In genomic region chrX:104200388-104200735, GRCm38 (mm10) we compare ENCODE assay signal across 7 mouse cellular contexts. TPM values are rescaled to one million over a fixed set of nuclear protein-coding genes. Genes with fewer than 3 reads are reported as not detected.
A peak's percentile ranks its signal among the peaks of the same experiment; 100 is the strongest.
DNase-seq lines count a peak whose midpoint lies in the region; ATAC-seq lines count a peak whose summit lies in the region.

No protein-coding gene starts in this region.

- peak; percentile 73 for ATAC-seq in hindbrain, embryonic 12.5 days (ENCODE audit: low FRiP score)
- ATAC-seq in neural tube, embryonic 11.5 days (ENCODE audit: insufficient read depth, low FRiP score, low TSS enrichment), result no peak; the same call in none of the 2 replicates

- peak overlapping the region; percentile 91 for H3K27ac ChIP-seq in hindbrain, embryonic 12.5 days
- peak overlapping the region; percentile 11; the same call in 1 of the 2 replicates for H3K27ac ChIP-seq in neural tube, embryonic 11.5 days (ENCODE audit: low read depth, low read length)

- peaks cover 61% of the 10 kb centered on the region for H3K27me3 ChIP-seq in hindbrain, embryonic 12.5 days
- peaks cover 13% of the 10 kb centered on the region; the same call in 1 of the 2 replicates for H3K27me3 ChIP-seq in neural tube, embryonic 11.5 days (ENCODE audit: control insufficient read depth, insufficient read depth, low read length)

- peak overlapping the region; percentile 74 for H3K9ac ChIP-seq in hindbrain, embryonic 12.5 days
- H3K9ac ChIP-seq in neural tube, embryonic 11.5 days (ENCODE audit: low read length), result peak overlapping the region; percentile 61

- no peaks in the 10 kb centered on the region; the same call in 1 of the 2 replicates for H3K9me3 ChIP-seq in hindbrain, embryonic 12.5 days (replicated peaks)
- H3K9me3 ChIP-seq in neural tube, embryonic 11.5 days (ENCODE audit: control insufficient read depth, low read length), result no peaks in the 10 kb centered on the region; the same call in 1 of the 2 replicates

- intact Hi-C loops in left cerebral cortex, postnatal 36 days (cut with DNase I), result loop anchor here (5.0 kb wide), 1 partner anchor 212 kb away; the partner anchor contains the start of gene Abcb7

- H3K4me3 ChIP-seq in hindbrain, embryonic 12.5 days, result peak overlapping the region; percentile 56
- peak overlapping the region; percentile 51 for H3K4me3 ChIP-seq in neural tube, embryonic 11.5 days (ENCODE audit: low read depth, low read length)

- no peaks in the 10 kb centered on the region for H3K4me1 ChIP-seq in hindbrain, embryonic 12.5 days
- no peaks in the 10 kb centered on the region for H3K4me1 ChIP-seq in neural tube, embryonic 11.5 days (ENCODE audit: control insufficient read depth, insufficient read depth, low read length)

- peak overlapping the region; percentile 59 for H3K4me2 ChIP-seq in hindbrain, embryonic 12.5 days (replicated peaks)
- peak overlapping the region; percentile 63 for H3K4me2 ChIP-seq in neural tube, embryonic 11.5 days (ENCODE audit: low read depth)

- no peaks in the 10 kb centered on the region for H3K36me3 ChIP-seq in hindbrain, embryonic 12.5 days
- H3K36me3 ChIP-seq in neural tube, embryonic 11.5 days (ENCODE audit: control insufficient read depth, insufficient read depth, low read length), result no peaks in the 10 kb centered on the region

- WGBS in hindbrain, embryonic 12.5 days, result 27% methylated on average over 17 of the region's 37 CpGs
- 14% methylated on average over 10 of the region's 37 CpGs for WGBS in neural tube, embryonic 11.5 days

- peak; percentile 39 for DNase-seq in right cerebral cortex, adult 18-20 months
- DNase-seq in right cerebral cortex, postnatal 4 days, result no peak
- DNase-seq in embryo, embryonic 9.5 days (ENCODE audit: extremely low spot score), result peak; percentile 43
- peak; percentile 51 to 60 for DNase-seq in left cerebral cortex, postnatal 36 days (ENCODE audit: low spot score in 2 of 2)
- DNase-seq in neural tube, embryonic 11.5 days (ENCODE audit: low spot score), result peak; percentile 46
- DNase-seq in ovary, adult 18-20 months (ENCODE audit: low spot score), result no peak

RNA-seq across cellular contexts. Expression of gene Nexmif, which starts 0.6 kb away (rescaled TPM):
- 4.6 and 5.5 TPM in 2 replicates for polyA plus RNA-seq in hindbrain, embryonic 12.5 days (2016; fragmentation: Nextera tagmentation; extraction: Ambion mirVana)
- total RNA-seq in left cerebral cortex, postnatal 36 days (2021), result 10 to 100 TPM; 25.8 to 28.6 TPM
- 1.8 TPM in 2 replicates for polyA plus RNA-seq in neural tube, embryonic 11.5 days (2014; fragmentation: Nextera tagmentation; extraction: Ambion mirVana)

Comparison
In these comparisons a context has a peak if more than half of its experiments do, and no peak if none do; other contexts are left out.
1. DNase-seq: peak in right cerebral cortex, adult 18-20 months (single experiment), embryo, embryonic 9.5 days (single experiment), left cerebral cortex, postnatal 36 days (2 of 2) and neural tube, embryonic 11.5 days (single experiment); none in right cerebral cortex, postnatal 4 days (single experiment) and ovary, adult 18-20 months (single experiment).